Mouse (Mus musculus) lung, adult 2 months (tissue): ENCODE results near the gene Lmod3. TPM values are rescaled to one million over a fixed set of nuclear protein-coding genes. Genes with fewer than 3 reads are reported as not detected.

ENCODE experiments used
- DNase-seq: peaks from one replicate; pipeline ENCODE4 v3.0.0; 2022
- H3K4me1 ChIP-seq: fragments of 200-500 bp; 2 replicates; pipeline ENCODE4 v1.6.1; 2011; ENCODE audit warnings: low read length; ENCODE audit not compliant: control insufficient read depth, insufficient read depth
- H3K4me3 ChIP-seq: fragments of 200-500 bp; replicated peaks from 2 replicates; pipeline ENCODE3; 2011; ENCODE audit warnings: low read depth, mild to moderate bottlenecking, control low read depth, low read length; ENCODE audit errors: extremely low read depth
- CTCF ChIP-seq: fragments of 200-500 bp; IDR thresholded peaks from 2 replicates; pipeline ENCODE4 v1.5.1; 2011; ENCODE audit warnings: mild to moderate bottlenecking, low read length, control low read depth; ENCODE audit not compliant: insufficient read depth
- POLR2A ChIP-seq: fragments of 200-500 bp; IDR thresholded peaks from 2 replicates; pipeline ENCODE4 v1.6.1; 2011; ENCODE audit warnings: low read depth, mild to moderate bottlenecking, control low read depth, low read length, borderline replicate concordance; ENCODE audit errors: extremely low read depth
- WGBS: fragments of 180-500 bp; shearing (Covaris S2); methylation state at CpG from one replicate; pipeline ENCODE4 v1.1.7; 2018; 5-methylcytosine and 5-hydroxymethylcytosine counted together
- polyA plus RNA-seq: library from polyadenylated mRNA; depleted of rRNA; stranded (reverse); fragments of >200 nt; gene quantifications from 2 replicates; pipeline ENCODE4 v1.2.3, GENCODE M21; 2012

The Lmod3 gene
- polyA plus RNA-seq, 1 experiment: 2.0 TPM

DNA sequence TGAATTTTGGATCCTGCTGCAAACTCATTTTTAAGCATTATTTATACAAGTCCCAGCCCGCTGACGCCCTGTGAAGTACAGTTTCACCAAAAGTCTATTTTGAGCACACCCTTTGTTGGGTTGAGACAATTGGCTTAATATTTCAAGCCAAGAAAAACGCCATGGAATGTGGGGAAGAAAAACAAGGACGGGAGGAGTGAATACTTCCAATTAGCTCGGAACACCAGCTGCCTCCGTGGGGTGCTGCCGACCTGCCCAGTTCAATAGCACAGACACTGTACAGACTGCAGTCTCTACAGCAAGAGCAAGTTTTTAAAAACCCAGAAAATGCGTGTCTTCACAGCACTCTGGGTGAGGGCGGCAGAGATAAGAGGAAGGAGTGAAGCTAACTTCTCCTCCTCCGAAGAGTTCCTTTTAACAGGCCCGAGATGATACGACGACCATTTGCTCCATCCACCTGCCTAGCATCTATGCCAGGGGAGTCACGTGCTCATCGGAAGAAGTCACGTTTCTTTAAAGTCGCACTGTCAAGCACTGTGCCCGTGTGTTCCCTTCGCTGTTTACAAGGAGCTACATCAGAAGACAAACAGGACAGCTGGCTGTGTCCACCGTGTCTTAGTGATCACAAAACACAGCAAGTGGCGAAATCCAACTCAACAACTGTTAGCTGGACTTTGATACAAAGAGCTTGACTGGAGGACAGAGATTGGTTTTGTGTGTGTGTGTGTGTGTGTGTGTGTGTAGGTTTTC, 38.8 kb upstream of the Lmod3 start:
- no peak overlapping the region for H3K4me3 ChIP-seq
- peaks cover 5% of the 10 kb centered on the region for H3K4me1 ChIP-seq
- no peak for TF ChIP-seq CTCF
- TF ChIP-seq POLR2A: no peak
- no peak for DNase-seq
- WGBS: 64% methylated on average over 21 of the region's 21 CpGs

DNA sequence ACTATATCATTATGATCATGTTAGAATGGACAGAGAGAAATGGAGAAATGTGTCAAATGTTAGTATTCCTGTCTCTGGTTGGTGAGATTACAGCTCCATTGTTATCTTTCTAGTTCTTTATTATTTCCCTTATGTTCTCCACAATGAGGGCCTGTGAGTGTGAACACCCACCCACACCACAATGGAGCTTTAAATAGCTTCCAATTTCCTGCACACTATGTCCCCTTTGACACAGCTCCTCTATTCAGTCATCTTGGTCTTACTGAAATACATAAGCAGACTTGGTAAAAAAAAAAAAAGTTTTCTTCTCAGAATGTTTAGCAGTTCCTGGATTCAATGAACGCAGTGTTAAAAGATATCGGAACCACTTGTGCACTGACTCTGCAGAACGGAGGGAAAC, 38.1 kb upstream of the Lmod3 start:
- H3K4me1 ChIP-seq: peaks cover 5% of the 10 kb centered on the region
- no peak for TF ChIP-seq CTCF
- TF ChIP-seq POLR2A: no peak
- DNase-seq: no peak
- WGBS: 51% methylated on average over 3 of the region's 3 CpGs
- H3K4me3 ChIP-seq: no peak overlapping the region

DNA sequence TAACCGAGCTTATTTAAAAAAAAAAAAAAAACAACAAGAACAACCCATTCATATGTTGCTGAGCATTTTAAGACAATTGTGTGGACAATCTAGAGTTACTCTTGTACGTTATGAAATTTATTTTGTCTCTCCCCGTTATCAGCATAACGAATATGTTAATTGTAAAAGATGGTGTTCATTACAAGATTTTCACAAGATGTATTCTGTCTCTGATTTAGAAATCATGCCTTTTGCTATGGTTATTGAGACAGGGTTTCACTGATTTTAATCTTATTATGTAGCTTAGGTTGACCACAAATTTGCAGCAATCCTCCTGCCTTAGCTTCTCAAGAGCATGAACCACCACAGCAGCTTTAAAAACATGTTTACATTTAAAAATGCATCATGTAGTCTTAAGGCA, 37.3 kb upstream of the Lmod3 start:
- Histone ChIP-seq H3K4me3 (no peak overlapping the region), H3K4me1 (peaks cover 5% of the 10 kb centered on the region)
- 90% methylated on average over 4 of the region's 4 CpGs for WGBS
- TF ChIP-seq POLR2A (no peak), CTCF (no peak)
- no peak for DNase-seq

DNA sequence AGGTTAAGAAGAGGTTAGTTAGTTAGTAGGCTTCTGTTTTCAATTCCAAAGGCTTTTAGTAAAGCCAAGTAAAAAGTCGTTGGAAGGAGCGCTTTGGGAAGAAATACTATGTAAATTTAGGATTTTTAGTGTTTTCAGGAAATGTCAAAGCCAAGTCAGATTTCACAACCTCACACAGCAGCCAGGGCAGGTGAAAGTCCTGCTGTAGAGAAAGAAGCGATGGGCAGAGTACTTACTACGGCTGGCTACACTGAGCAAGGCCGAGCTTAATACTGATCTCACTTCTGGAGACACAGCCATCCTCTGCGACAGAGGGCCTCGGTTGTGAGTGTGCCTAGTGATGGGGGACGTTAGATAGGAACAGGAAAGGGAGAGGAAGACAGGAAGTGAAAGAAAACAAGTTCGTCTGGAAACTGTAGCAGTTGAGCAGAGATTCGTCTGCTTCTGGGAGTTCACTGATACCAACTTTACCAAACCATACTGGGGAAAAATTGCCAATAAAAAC, 36.8 kb upstream of the Lmod3 start:
- H3K4me3 ChIP-seq: no peak overlapping the region
- 64% methylated on average over 10 of the region's 10 CpGs for WGBS
- H3K4me1 ChIP-seq: peaks cover 5% of the 10 kb centered on the region
- no peak for DNase-seq
- TF ChIP-seq CTCF: no peak
- TF ChIP-seq POLR2A: no peak

DNA sequence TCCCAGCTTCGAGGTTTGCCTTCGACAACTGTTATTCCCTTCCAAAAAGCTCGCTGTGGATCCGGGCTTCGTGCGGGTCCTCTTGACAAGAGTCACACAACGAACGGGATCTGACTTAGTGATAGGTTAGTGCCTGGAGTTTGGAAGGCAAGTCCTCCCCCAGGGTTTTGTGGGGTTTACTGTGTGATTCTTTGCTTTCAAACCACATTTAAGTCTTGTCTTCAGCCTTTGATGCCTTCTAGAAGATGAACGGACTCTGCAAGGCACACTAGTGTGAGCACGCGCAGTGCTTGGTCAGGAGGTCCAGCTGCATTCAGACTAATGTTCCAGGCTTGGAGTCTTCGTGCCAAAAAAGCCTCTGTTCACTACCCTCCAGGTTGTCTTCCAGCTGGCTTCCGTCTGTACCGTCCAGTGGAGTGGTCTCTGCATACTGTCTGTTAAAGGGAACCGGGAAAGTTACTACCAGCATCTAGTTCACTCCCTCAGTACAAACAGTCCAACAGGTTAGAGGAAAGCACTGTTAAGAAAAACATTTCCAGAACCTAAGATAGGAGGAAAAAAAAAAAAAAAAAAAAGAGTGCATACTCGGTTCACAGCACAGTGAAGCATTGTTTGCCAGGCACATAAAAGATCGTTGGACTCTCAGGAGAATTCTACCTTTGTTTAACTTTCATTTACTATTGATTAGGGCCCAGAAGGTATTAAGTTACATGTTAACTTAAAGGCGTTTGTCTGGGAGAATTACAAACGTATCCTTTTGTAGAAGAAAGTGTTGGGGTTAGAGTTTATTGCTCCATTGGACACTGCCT, 35.7 kb upstream of the Lmod3 start:
- Histone ChIP-seq H3K4me3 (no peak overlapping the region), H3K4me1 (peaks cover 4% of the 10 kb centered on the region)
- DNase-seq: no peak
- no peak for TF ChIP-seq POLR2A
- TF ChIP-seq CTCF: no peak
- 72% methylated on average over 19 of the region's 19 CpGs for WGBS

DNA sequence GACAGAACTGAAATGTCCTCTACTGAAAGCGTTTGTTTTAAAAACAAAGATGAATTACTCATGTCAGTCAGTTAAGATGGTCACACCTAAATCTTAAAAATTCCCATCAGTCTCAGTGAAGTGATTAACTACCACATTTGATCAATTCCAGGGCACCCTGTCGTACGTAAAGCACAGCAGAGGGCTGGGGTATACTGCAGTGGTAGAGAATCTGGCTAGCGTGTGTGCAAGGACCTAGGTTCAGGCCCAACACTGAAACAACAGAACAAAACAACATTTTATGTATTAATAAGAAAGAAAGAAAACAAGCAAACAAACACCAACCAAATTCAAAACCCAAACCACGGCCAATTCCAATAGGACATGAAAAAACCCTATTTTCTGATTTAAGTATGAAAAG, 33.8 kb upstream of the Lmod3 start:
- no peak for DNase-seq
- Histone ChIP-seq H3K4me1 (no peaks in the 10 kb centered on the region; the same call in 1 of the 2 replicates), H3K4me3 (no peak overlapping the region)
- no peak for TF ChIP-seq CTCF
- no peak for TF ChIP-seq POLR2A
- WGBS: 93% methylated on average over 5 of the region's 5 CpGs

DNA sequence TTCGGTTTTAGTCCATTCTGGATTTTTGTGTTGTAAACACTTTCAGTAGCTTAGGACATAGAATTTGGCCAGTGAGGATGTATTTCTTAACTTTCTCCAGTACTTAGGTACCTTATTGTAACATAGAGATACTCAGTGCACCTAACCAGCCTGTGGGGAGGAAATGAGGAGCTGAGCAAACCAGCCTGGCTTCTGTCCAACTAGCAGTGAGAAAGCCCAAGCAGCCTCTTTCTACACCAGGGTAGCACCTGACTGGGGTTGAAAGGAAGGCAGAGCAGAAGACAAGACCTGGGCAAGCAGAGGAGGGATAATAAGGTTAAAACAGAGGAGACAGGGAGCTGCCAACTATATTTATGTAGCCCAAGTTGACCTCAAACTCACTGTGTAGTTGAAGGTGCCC, 31.1 kb upstream of the Lmod3 start:
- no peak for DNase-seq
- Histone ChIP-seq H3K4me1 (no peaks in the 10 kb centered on the region), H3K4me3 (no peak overlapping the region)
- WGBS: 97% methylated on average over 1 of the region's 1 CpGs
- TF ChIP-seq POLR2A (no peak), CTCF (no peak)

DNA sequence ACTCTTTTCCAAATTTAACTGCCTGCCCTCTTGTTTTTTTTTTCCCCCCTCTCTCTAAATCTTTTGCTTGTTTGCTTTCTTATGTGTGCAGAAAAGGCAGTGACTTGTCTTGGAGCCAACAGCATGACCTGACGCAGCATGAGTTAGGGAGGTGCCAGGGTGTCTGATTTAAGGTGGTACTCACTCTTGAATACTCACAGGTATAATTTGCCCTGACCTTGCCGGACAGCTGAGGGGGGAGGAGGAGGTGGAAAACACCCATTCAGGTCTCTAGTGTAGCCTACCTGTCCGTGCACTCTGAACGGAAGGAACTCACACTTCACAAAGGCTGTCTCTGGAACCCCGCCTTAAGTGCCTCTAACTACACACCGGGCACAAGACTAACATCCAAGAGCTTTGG, 26.3 kb upstream of the Lmod3 start:
- WGBS: 51% methylated on average over 6 of the region's 6 CpGs
- no peak overlapping the region for H3K4me3 ChIP-seq
- TF ChIP-seq POLR2A: no peak
- TF ChIP-seq CTCF: no peak
- peaks cover 5% of the 10 kb centered on the region; the same call in 1 of the 2 replicates for H3K4me1 ChIP-seq
- DNase-seq: peak; percentile 50

DNA sequence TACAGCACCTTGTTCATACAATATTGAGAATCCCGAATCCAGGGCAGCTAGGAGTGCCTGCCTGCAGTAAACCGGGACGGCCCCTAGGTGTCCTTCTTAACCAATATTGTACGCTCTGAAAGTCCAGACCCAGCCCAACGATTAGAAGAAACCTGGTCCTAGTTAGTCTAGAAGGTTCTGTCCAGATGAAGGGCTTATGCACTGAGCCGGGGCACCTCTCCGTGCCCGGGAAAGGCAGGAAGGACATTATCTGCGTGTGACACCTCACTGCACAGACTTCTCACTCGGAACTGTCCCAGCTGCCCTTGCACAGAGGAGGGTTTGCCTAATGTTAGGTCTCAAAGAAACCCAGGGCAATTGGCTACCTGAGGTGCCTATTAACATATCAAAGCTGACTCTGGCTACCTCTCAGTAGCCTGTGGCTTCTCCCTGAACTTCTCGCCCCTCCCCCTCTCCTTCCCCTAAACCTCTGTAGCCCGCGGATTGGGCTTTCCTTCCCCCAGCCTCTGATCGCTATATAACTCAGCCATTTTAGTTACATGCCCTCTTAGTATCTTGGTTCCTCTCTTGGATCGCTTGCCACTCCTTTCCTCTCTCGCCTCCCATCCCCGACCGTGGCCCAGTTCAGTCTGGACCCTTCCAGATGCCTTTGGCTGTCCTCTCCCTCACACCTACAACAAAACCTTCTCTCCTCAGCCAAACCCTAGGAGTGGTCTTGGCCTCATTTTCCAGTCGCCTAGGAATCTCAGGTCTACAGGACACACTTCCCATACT, 25.6 kb upstream of the Lmod3 start:
- DNase-seq: peak; percentile 77
- H3K4me1 ChIP-seq: peaks cover 5% of the 10 kb centered on the region; the same call in 1 of the 2 replicates

More for the DNA sequence above, 25.6 kb upstream of the Lmod3 start:
- peak overlapping the region; percentile 65 for H3K4me3 ChIP-seq
- WGBS: 8% methylated on average over 19 of the region's 19 CpGs
- TF ChIP-seq POLR2A (peak; percentile 22; the same call in 1 of the 2 replicates), CTCF (peak; percentile 81)
